Mouse (Mus musculus) forelimb bud, embryonic 11.5 days (tissue): ENCODE results near the gene Gm6880.
"Not testable (repeated sequence)": the region's sequence is repeated elsewhere in the genome, so short reads cannot be mapped to it uniquely, and the experiment has no call there.

Experiments used
- DNase-seq: peaks from one replicate; pipeline ENCODE4 v3.0.0-alpha.2; 2012; ENCODE audit warnings: low read depth, low spot score

Gene Gm6880

GRCm38 (mm10) chrX:74481349-74481885, at the start of gene Gm6880:
Gm6880 (minus strand) TSS chrX:74481399.
- DNase-seq: not testable (repeated sequence)

DNA sequence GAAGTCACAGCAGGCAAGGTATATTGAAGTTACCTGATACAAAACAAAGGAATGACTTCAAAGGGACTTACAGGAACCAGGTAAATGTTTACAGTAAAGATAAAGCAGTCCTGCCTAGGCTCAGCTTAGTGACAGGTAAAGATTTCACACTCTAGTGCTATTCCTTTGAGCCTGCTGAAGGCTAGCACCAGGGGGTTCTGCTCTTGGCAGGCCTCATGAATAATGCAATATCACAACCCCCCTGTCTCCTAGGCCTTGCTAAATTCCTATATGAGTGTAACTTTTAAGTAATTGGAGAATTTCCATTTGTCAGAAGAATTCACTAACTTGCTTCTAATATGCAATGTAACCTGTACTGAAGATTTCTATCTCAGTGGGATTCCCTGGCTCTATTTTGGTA, 36.3 kb upstream of the Gm6880 start:
- not testable (repeated sequence) for DNase-seq

DNA sequence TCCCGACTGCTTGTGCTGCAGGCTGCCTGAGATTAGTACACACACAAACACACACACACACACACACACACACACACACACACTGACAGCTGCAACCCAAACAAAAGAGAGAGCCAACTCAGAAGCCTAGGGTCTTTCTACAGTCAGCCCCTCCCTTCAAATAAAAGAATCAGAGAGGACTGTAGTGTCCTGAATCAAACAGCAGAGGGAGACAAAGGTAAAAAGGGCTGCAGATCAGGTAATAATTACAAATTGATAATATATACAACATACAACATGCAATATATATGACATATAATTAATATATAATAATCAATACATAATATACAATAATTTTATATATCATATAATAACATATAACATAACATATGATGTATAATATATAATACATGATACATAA, 15.9 kb upstream of the Gm6880 start:
- no peak for DNase-seq

- DNase-seq: peak; percentile 30
These were observed 28.4 kb downstream of the Gm6880 start for GRCm38 (mm10) chrX:74452773-74453172.

DNA sequence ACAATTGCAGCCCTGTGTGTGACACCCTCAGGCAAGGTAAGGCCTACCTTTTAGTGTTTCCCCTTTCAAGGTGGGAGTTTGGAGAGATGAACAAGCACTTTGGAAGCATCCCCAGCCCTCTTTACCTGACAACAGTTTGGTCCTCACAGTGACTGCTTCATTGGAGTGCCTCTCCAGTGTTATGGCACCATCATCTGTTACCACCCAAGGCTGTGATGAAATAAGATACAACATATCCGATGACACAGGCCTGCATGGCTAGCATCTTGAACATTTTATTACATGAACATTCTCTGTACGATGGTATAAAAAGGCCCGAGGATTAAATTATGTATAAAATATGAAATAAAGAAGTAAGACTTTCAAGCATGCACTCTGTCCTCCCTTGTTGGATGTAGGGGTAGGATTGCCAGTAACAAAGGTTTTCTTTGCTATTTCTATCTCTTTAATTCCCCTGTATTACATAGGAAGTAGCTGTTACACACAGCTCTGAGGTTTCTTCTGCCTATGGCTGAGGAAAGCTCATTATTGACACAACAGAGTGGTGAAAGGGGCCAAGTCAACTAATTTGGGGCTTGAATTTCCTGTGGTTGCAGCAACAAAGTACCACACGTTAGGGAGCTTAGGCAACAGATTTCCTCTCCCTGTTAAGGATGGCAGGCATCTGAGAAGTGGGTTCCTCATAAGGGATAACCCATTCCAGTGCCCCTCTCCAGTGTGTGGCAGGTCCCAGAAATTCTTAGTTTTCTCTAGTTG, 29.9 kb downstream of the Gm6880 start:
- no peak for DNase-seq
